In genomic region chr2:34086130-34086529, GRCm38 (mm10) we compare ENCODE assay signal across 16 mouse cellular contexts.
DNase-seq lines count a peak whose midpoint lies in the region; ATAC-seq and TF ChIP-seq lines count a peak whose summit lies in the region.
"Had no signal": no experiment of that assay in that cellular context is flagged by ENCODE, and none has a peak within 500 bp of the region (broad histone marks: within the 10 kb centered on the region; RNA-seq: fewer than 3 reads in every experiment).

No protein-coding gene starts in this region.

- H3K27ac ChIP-seq in forebrain, postnatal 0 days (ENCODE audit: low read depth, low read length), result no peak overlapping the region
- H3K27ac ChIP-seq in heart, adult 2 months, result no peak overlapping the region
- H3K27ac ChIP-seq: embryonic facial prominence, embryonic 15.5 days had no signal

- no peaks in the 10 kb centered on the region for H3K4me1 ChIP-seq in forebrain, postnatal 0 days (ENCODE audit: insufficient read depth)
- H3K4me1 ChIP-seq in heart, adult 2 months (ENCODE audit: control insufficient read depth, insufficient read depth, low read length), result no peaks in the 10 kb centered on the region
- H3K4me1 ChIP-seq: embryonic facial prominence, embryonic 15.5 days had no signal

- intact Hi-C loops in left cerebral cortex, postnatal 10 days (cut with DNase I), result no loop called here
- intact Hi-C loops in left cerebral cortex, postnatal 36 days (cut with DNase I), result no loop called here
- intact Hi-C loops in left cerebral cortex, postnatal 25 days (cut with DNase I), result no loop called here
- intact Hi-C loops in heart, adult 2 months (cut with DNase I), result no loop called here

- DNase-seq in cerebellum, postnatal 25 days, result peak; percentile 21 to 60
- no peak for DNase-seq in cerebellum, adult 18-20 months
- DNase-seq in left cerebral cortex, postnatal 10 days (ENCODE audit: extremely low spot score in 1 of 2, low spot score in 2 of 2), result peak; percentile 49 to 75
- no peak for DNase-seq in left cerebral cortex, postnatal 36 days (ENCODE audit: low spot score in 2 of 2)
- DNase-seq in forebrain, postnatal 0 days, result peak; percentile 54
- DNase-seq in left cerebral cortex, postnatal 25 days (ENCODE audit: low spot score in 2 of 2), result peak; percentile 38 to 44
- DNase-seq in spleen, adult 12 weeks (ENCODE audit: low spot score), result no peak
- DNase-seq in heart, adult 2 months, result no peak
- DNase-seq: heart, postnatal 4 days; kidney, adult 2 months; liver; lung, embryonic 14.5 days; retina, postnatal 1 day; thymus, postnatal 14 days had no signal

- no peak for TF ChIP-seq POLR2A in heart, adult 2 months (IDR thresholded peaks at IDR 0.05; ENCODE audit: insufficient read depth, low read depth, low read length)

- H3K9ac ChIP-seq in forebrain, postnatal 0 days, result no peak overlapping the region
- no peak overlapping the region for H3K9ac ChIP-seq in heart, adult 2 months (ENCODE audit: low read depth, low read length)
- H3K9ac ChIP-seq: embryonic facial prominence, embryonic 15.5 days; lung, embryonic 14.5 days had no signal

- 0 out of 2 replicates have a peak, but pooled peaks cover 3% of the 10 kb centered on the region for H3K9me3 ChIP-seq in forebrain, postnatal 0 days (ENCODE audit: low read length)
- H3K9me3 ChIP-seq: embryonic facial prominence, embryonic 15.5 days; G1E had no signal

- H3K36me3 ChIP-seq in forebrain, postnatal 0 days (ENCODE audit: insufficient read depth), result no peaks in the 10 kb centered on the region
- H3K36me3 ChIP-seq in heart, adult 2 months (ENCODE audit: control insufficient read depth, insufficient read depth, low read length), result no peaks in the 10 kb centered on the region
- H3K36me3 ChIP-seq: embryonic facial prominence, embryonic 15.5 days; G1E had no signal

- TF ChIP-seq CTCF in forebrain, postnatal 0 days (IDR thresholded peaks at IDR 0.05; ENCODE audit: low read depth), result no peak
- no peak for TF ChIP-seq CTCF in heart, adult 2 months (IDR thresholded peaks at IDR 0.05)

- H3K4me2 ChIP-seq in forebrain, postnatal 0 days (ENCODE audit: low read depth), result no peak overlapping the region
- H3K4me2 ChIP-seq: embryonic facial prominence, embryonic 15.5 days; lung, embryonic 14.5 days had no signal

- WGBS in forebrain, postnatal 0 days, result 31% methylated on average over 3 of the region's 3 CpGs
- WGBS in heart, adult 2 months, result 70% methylated on average over 3 of the region's 3 CpGs

- H3K4me3 ChIP-seq in forebrain, postnatal 0 days (ENCODE audit: low read depth, low read length), result no peak overlapping the region
- no peak overlapping the region for H3K4me3 ChIP-seq in heart, adult 2 months
- H3K4me3 ChIP-seq: embryonic facial prominence, embryonic 15.5 days had no signal

- H3K79me2 ChIP-seq in heart, adult 2 months (replicated peaks; ENCODE audit: control insufficient read depth, insufficient read depth, low read length), result no peaks in the 10 kb centered on the region

- peak; percentile 62; the same call in 1 of the 2 replicates for ATAC-seq in forebrain, postnatal 0 days

- no peaks in the 10 kb centered on the region for H3K27me3 ChIP-seq in forebrain, postnatal 0 days (ENCODE audit: insufficient read depth, low read length)
- H3K27me3 ChIP-seq in heart, adult 2 months (ENCODE audit: control insufficient read depth, insufficient read depth, low read length), result no peaks in the 10 kb centered on the region
- H3K27me3 ChIP-seq: embryonic facial prominence, embryonic 15.5 days had no signal

- no peak for TF ChIP-seq EP300 in heart, adult 2 months (IDR thresholded peaks at IDR 0.05; ENCODE audit: insufficient read depth, low read depth, low read length)

Comparison
In these comparisons a context has a peak if more than half of its experiments do, and no peak if none do; other contexts are left out.
1. DNase-seq: peak in cerebellum, postnatal 25 days (2 of 2), left cerebral cortex, postnatal 10 days (2 of 2), forebrain, postnatal 0 days (single experiment) and left cerebral cortex, postnatal 25 days (2 of 2); none in cerebellum, adult 18-20 months (0 of 2), left cerebral cortex, postnatal 36 days (0 of 2), spleen, adult 12 weeks (single experiment) and heart, adult 2 months (0 of 2).